Mouse (Mus musculus) cerebellum, adult 2 months (tissue): Measurements from ENCODE around the gene Ccnyl1.

ENCODE experiments used
- CTCF ChIP-seq: fragments of 200-500 bp; IDR thresholded peaks from 2 replicates; pipeline ENCODE4 v1.5.1; 2011; ENCODE audit warnings: low read depth, mild to moderate bottlenecking, control low read depth, low read length, moderate library complexity, borderline replicate concordance; ENCODE audit not compliant: insufficient read depth
- POLR2A ChIP-seq: fragments of 200-500 bp; IDR thresholded peaks from 2 replicates; pipeline ENCODE4 v1.6.1; 2011; ENCODE audit warnings: low read length, control low read depth, borderline replicate concordance; ENCODE audit not compliant: insufficient read depth

DNA sequence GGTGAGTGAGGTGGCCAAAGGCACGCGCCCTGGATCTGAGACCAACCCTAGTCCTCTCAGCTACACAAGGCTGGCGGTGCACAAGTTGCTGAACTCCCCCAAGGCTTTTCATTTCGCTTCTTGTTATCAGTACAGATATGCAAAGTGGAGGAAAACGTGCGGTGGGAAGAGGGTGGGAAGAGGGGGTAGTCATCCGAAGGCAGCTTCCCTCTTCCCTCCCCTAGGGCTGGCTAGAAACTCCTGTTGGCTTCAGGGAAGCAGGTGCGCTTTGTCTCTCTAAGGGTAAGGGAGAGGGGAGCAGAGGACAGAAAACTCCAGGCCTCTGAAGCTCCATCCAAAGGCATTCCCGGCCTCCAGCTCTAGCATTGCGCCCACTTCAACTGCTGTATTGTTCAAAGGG is 41.9 kb downstream of the Ccnyl1 start:
- TF ChIP-seq POLR2A (no peak), CTCF (no peak)
